Mouse (Mus musculus) large intestine, adult 2 months (tissue): Measurements from ENCODE around the gene B3gnt7. TPM values are rescaled to one million over a fixed set of nuclear protein-coding genes. Genes with fewer than 3 reads are reported as not detected.

Experiments used
- DNase-seq: peaks from one replicate; pipeline ENCODE4 v3.0.0-alpha.2; 2012; ENCODE audit warnings: low read depth, low spot score
- WGBS: fragments of 180-500 bp; shearing (Covaris S2); methylation state at CpG from one replicate; pipeline ENCODE4 v1.1.7; 2018; 5-methylcytosine and 5-hydroxymethylcytosine counted together
- polyA plus RNA-seq: library from polyadenylated mRNA; depleted of rRNA; stranded (reverse); fragments of >200 nt; gene quantifications from 2 replicates; pipeline ENCODE4 v1.2.3, GENCODE M21; 2012; rRNA removed

Gene B3gnt7
- polyA plus RNA-seq, 1 experiment = 133 TPM

DNA sequence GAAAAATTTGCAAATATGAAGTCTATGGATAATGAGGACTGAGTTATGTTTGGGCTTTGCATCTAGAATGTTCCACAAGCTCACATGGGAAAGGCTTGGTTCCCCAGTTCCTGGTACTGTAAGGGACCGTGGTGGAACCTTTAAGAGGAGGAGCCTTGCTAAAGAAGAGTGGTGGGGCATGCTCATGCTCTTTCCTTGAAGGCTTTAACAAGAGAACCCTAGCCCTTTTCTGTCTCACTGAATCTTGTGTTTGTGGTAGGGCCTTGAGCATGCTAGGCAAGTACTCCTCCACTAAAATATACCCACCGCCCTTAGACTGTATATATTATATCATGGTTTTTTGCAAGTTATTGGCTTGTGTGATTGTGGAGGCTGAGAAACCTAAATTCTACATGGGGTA is 39.7 kb downstream of the B3gnt7 start:
- DNase-seq = no peak
- WGBS = 83% methylated on average over 2 of the region's 2 CpGs

DNA sequence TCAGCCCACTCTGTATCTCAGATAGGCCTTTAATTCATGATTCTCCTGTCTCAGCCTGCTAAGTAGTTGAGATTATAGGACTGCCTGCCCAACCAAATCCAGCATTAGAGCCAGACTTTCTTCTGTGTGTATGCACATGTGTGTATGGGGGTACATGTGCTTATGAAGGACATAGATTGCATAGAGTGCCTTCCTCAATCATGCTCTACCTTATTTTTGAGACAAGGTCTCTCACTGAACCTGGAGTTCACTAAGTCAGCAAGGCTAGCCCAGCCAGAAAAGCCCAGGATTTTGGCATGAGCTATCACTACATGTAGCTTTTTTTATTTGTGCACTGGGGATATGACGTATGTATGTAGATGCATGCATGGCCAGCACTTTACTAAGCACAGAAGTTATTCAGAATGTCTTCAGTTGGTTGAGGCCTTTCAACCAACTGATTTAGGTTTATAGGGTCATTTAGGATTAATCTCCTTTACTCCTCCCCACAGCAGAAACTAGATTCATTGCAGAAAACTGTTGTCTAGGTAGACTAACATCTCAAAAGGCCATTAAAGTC is 40.5 kb downstream of the B3gnt7 start:
- DNase-seq = no peak
- WGBS = 84% methylated on average over 1 of the region's 1 CpGs

DNA sequence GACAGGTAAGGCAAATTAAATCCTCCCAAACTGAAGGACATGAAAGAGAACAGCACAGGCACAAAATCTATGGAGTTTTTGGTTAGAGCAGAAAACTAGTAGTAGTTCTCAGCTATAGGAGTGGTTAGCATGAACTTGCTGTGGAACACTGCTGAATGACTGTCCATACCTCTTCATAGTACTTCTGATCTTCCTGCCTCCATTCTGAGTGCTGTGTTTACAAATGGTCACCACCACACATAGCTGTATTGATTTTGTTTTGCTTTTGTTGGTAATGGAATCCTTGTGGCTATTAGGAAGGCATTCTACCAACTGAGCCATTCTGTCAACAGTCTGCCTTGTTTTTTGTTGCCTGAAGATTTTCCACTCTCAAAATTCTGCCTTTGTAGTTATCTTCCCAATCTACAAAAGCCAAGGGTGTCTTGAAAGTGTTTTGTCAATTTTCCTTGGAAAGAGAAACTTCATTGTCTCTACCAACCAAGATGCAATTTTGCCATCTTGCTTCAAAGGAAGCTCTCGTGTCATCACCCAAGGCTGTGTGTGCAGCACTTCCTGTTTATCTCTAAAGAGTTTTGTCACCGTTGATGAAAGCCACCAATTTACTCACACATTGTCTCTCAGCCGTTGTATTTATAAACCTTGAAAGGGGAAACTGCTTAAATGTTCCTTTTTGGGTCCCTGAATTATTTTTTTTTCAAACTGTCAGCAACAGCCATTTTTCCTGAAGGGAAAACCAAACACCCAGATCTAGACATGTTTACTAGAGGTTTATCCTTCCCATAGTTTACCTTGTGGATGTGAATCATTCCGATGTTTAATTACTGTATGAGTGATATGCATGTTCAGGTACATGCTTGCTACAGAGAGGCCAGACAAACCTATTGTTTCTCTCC is 41.6 kb downstream of the B3gnt7 start:
- WGBS = 45% methylated on average over 4 of the region's 4 CpGs
- DNase-seq = no peak

DNA sequence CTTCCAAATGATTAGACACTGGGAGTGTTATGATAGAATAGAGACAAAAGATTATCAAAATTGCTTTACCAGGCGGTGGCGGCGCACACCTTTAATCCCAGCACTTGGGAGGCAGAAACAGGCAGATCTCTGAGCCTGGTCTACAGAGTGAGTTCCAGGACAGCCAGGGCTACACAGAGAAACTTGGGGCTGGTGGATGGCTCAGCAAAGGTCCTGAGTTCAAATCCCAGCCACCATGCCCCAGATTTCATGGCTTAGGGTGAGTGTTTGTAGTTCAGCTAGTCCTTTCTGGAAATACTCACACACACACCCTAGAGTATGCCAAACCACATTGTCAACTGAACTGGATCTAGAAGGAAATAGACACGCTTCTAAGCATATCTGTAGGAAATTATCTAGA is 42.4 kb downstream of the B3gnt7 start:
- DNase-seq = no peak
- WGBS = 85% methylated on average over 4 of the region's 4 CpGs

DNA sequence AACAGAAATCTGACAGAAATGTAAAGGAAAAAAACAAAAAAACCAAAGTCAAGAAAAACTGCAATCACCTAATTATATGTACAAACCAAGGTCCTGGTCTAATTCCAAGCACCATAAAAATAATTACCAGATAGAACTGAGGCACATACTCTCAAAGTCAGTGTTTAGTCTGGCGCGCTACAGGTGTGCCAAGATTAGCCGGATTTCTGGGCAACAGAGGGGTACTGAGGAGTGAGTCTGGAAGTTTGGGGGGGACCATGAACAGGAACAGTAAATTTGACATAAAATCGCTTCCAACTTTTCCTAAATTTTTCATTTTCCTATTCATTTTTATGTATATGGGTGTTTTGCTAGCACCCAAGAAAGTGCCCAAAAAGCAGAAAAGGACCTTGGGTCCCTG is 43.3 kb downstream of the B3gnt7 start:
- no peak for DNase-seq
- 92% methylated on average over 4 of the region's 4 CpGs for WGBS

DNA sequence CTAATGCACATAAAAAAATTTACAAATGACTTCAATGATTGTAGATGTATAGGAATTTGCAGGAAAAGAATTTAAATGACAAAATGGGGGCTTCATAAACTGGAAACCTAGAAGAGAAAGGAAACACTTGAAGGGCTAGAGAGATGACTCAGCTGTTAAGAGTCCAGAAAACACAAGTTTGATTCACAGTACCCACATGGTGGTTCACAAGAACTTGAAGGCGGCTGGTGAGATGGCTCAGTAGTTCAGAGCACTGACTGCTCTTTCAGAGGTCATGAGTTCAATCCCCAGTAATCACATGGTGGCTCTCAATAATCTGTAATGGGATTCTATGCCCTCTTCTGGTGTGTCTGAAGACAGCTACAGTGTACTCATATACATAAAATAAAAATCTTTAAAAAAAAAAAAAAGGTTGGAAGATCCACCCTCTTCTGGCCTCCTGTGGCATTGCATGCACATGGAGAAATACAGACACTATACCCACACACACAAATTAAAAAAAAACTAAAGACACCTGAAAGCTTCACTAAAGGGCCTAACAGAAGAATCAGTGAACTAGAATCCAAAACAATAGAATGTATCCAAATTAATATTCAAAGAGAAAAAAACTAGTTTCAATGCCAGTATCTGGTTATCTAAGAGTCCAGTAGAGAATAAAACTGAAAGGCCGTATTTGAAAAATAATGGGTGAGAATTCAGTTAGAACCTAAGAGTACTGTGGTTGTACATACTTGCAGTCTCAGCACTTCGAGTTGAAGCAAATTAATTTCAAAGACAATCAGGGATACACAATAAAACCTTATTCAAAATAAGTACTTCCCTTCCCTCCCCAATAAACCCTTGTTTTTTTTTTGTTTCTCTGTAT is 44.5 kb downstream of the B3gnt7 start:
- 88% methylated on average over 3 of the region's 3 CpGs for WGBS
- DNase-seq = no peak

DNA sequence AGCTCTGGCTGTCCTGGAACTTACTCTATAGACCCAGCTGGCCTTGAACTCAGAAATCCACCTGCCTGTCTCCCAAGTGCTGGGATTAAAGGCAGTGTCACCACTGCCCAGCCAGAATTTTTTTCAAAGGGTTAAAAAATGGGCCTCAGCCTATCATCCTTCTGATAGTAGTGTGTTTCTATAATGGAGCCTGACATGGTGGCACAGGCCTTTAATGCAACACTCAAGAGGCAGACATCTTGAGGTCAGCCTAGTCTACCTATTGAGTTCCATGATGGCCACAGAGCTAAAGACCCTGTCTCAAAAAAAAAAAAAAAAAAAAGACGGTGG is 45.0 kb downstream of the B3gnt7 start:
- 43% methylated on average over 1 of the region's 1 CpGs for WGBS

DNA sequence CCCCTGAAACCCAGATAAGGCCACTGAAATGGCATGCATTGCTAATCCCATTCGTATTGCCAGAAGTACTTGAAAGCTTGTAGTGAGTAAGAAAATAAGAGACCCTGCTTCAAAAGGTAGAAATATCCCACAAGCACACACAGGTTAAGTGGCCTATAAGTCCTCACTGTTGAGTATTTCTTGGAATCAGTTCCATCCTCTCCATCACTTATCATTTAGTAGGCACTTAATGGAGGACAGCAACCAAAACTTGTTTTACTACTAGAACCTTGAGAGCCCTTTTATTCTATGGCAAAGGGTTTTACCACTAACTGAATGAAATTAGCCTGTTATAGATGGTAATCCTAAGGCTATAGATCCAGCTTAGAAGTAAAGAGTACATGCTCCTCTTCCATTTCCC is 45.5 kb downstream of the B3gnt7 start:
- no peak for DNase-seq
- WGBS = 89% methylated on average over 1 of the region's 1 CpGs

More for the DNA sequence above, 45.0 kb downstream of the B3gnt7 start:
- DNase-seq = no peak

DNA sequence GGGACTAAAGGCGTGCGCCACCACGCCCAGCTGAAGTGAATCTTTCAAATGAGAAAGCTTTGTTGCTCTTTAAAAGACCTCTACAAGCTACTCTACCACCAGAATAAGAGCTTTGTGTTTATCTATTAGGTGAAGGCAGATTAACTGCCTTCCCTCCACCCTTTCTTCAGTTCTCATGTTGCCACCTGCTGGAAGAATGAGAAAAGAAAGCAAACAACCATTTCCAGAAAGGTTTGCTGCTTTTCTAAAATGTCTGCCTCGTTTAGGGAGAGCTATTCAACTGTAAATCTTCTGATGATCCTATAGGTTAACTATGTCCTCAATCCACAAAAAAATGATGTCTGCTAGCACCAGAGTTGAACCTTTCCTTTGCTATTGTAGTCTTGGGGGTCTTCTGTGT is 46.2 kb downstream of the B3gnt7 start:
- WGBS = 75% methylated on average over 4 of the region's 4 CpGs
- no peak for DNase-seq

DNA sequence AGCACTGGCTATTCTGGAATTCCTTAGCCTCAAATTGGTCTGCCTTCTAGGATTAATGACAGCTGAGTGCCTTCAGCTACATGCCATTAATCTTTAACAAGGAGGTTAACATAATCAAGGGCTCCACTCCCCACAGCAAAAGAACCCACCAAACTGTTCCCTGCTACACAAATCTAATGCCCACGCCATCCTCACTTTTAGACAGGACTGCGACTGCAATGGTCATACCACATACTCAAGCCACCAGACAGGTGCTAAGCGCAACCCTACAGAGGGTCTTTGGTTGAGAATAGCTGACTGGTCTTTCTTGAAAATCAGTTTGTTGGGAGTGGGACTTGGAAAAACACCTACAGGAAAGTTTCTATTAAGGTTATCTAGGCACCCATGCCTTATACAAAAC is 46.6 kb downstream of the B3gnt7 start:
- 95% methylated on average over 3 of the region's 3 CpGs for WGBS
- DNase-seq = no peak

DNA sequence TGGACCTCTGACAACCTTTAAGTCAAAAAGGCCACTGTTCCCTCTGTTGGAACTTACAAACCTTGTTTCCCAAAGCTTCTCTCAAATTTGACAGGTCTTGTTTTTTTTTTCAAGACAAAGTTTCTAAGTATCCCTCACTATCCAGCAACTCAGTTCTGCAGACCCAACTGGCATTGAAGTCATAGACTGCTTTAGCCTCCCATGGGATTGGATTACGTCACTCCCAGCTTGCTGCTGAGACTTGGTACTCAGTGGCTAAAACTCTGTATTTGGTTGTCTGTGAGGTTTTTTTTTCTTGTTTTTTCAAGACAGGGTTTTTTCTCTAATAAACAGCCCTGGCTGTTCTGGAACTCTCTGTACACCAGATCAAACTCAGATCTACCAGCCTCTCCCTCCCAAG is 47.1 kb downstream of the B3gnt7 start:
- 92% methylated on average over 1 of the region's 1 CpGs for WGBS
- DNase-seq = no peak

DNA sequence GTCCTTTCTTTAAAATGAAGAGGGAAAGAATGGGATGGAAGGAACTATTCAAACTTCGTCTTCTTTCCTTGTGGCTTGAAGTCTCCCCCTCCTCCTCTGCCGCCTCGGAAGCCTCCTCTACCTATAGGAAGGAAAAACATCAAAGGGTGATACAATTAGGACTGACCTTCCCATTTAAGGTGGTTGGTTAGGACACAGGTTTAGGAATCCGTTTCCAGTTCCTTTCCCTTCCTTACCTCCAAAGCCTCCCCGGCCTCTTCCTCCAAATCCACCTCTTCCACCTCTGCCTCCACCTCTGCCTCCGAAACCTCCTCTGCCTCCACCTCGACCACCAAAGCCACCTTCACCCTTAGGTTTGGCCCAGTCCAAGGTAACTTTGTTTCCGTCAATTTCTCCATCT is 47.9 kb downstream of the B3gnt7 start:
- WGBS = 83% methylated on average over 8 of the region's 8 CpGs
- DNase-seq = no peak

DNA sequence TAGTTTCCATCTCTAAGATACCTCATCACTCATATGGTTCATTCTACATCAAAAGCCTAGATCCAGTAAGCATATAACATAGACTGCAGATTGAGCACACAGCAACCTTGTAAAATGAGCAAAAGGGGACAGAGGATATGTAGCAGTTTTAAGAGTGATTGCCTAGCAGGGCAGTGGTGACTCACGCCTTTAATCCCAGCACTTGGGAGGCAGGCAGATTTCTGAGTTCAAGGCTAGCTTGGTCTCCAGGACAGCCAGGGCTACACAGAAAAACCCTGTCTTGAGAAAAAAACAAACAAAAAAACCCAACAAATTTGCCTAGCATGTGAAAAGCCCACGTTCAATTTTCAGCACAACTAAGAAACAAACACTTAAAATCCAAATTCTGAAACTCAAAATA is 51.6 kb downstream of the B3gnt7 start:
- DNase-seq = no peak
- 79% methylated on average over 2 of the region's 2 CpGs for WGBS

Other genes with a start within 250 kb of the B3gnt7 start
- gene Psmd1, start 238.4 kb upstream of the B3gnt7 start, polyA plus RNA-seq = 55.9 and 64.8 TPM in 2 replicates
- gene Htr2b, start 190.9 kb upstream of the B3gnt7 start, polyA plus RNA-seq = 2.0 and 3.8 TPM in 2 replicates
- gene Gm21972, start 169.2 kb upstream of the B3gnt7 start, polyA plus RNA-seq = not detected in 2 replicates
- 1.8 and 1.9 TPM in 2 replicates for gene Armc9, start 148.1 kb upstream of the B3gnt7 start, polyA plus RNA-seq
- gene Ncl, start 56.6 kb downstream of the B3gnt7 start, polyA plus RNA-seq = 4.9 and 6.1 TPM in 2 replicates
- gene Nmur1, start 123.4 kb downstream of the B3gnt7 start, polyA plus RNA-seq = 4.4 and 7.5 TPM in 2 replicates
- not detected in 2 replicates for gene Tex44, start 123.5 kb downstream of the B3gnt7 start, polyA plus RNA-seq
- 713 and 836 TPM in 2 replicates for gene Ptma, start 223.9 kb downstream of the B3gnt7 start, polyA plus RNA-seq